Mouse (Mus musculus) mesoderm, embryonic 11.5 days (tissue): ENCODE data around the gene Sbk3.
"Not testable (repeated sequence)": the region's sequence is repeated elsewhere in the genome, so short reads cannot be mapped to it uniquely, and the experiment has no call there.

Source experiments
- DNase-seq: peaks from one replicate; pipeline ENCODE4 v3.0.0-alpha.2; 2012; ENCODE audit warnings: low read depth, low spot score

Gene Sbk3

DNA sequence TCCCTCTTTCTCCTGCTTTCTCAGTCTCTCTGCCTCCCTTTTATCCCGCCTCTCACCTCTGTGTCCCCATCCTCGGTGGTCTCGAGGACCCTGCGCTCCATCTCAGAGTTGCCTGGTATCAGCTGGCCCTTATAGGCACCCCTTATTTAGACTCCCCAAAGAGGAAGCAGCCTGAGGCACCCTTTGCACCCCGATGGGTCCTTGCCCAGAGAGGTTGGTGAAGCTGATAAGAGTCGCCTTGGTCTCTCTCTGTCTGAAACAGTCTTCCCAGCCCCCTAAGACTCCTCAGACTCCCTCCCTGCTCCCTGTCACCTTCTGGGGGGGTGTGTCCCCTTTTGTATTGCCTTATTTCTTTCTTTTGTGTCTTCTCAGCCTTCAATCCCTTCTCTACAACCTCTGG is at the start of gene Sbk3:
TSS of gene Sbk3 (minus strand) at position 101 of the 400 bp plus-strand sequence.
- no peak for DNase-seq

- DNase-seq: peak; percentile 15
These were observed 49.7 kb upstream of the Sbk3 start for GRCm38 (mm10) chr7:5020685-5021084.

- peak; percentile 99 for DNase-seq
These were observed 49.2 kb upstream of the Sbk3 start, which contains the start of the genes Zfp865 and Ccdc106 for GRCm38 (mm10) chr7:5020000-5020681. Zfp865 (plus strand) TSS chr7:5020376. Ccdc106 (plus strand) TSS chr7:5020553.

GRCm38 (mm10) chr7:5019576-5019975 is 48.6 kb upstream of the Sbk3 start:
- not testable (repeated sequence) for DNase-seq

- DNase-seq: no peak
These were observed 47.0 kb upstream of the Sbk3 start for GRCm38 (mm10) chr7:5017931-5018330.

DNA sequence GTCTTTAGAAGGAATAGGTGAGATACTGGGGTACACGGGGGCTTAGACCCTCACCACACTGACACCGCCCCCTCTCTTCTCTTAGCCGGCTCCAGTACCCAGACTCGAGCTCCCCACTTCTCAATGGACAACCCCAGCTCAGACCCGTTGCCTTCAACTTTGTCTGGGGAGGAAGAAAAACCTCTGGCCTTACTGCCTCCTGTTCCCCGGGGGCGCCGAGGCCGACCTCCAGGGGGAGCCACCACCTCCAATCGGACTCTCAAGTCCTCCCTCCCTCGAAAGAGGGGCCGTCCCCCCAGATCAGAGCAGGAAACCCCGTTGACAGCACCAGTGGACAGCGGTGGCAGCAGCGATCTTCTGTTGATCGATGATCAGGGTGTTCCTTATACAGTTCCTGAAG is 46.4 kb upstream of the Sbk3 start:
- no peak for DNase-seq

DNA sequence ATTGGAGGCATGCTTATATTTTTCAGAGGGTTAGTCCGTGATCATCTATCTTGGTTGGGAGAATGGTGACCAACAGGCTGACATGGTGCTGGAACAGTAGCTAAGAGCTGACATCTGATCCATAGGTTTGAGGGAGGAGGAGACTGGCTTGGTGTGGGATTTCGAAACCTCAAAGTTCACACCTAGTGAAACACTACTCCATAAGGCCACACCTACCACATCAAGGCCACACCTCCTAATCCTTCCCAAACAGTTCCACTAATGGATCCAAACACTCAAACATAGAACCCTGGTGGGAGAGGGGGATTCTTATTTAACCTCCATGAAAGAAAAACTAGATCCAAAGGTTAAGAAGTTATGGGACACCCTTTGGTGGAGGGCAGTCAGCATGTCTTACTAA is 46.0 kb upstream of the Sbk3 start:
- no peak for DNase-seq

GRCm38 (mm10) chr7:5016057-5016456 is 45.1 kb upstream of the Sbk3 start:
- DNase-seq: no peak

DNA sequence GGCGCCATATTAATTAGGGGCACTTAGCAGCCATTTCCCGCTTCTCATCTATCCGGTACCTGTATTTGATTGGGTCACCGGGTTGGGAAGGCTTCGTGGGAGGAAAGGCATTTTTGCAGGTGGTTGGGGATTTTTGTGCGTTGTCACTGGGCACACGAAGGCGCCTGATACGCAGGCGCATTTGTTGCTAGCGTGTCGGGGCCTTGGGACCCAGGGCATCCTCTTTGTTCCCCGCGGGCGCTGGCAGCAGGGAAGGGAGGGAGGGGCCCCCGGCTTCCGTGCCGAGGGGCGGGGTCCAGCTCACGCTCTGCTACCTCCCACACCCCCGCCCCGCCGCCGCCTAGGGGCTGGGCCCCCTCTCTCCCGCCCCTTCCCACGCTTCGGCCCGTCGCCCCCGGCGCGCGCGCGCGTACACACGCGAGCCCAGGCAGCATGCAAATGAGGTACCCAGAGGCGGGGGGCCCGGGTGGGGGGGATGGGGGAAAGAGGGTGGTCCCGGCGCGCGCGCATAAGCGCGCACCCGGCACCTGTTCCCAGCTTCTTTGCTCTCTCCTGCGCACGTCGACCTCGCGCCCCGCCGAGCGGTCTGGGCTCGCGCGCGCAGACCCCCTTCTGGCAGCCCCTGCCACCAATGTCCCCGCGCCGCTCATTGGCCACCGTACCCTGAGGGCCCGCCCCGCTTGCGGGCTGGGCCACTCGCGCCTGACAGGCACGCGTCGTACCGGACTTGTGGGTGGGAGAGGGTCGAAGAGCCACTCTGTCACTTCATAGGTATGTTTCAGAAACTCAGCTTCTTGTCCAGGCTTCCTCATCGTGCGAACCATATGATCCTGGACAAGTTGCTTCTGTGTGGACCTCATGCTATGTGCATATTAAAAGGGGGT is 44.4 kb upstream of the Sbk3 start, which contains the start of gene Gm44973:
TSS of gene Gm44973 (plus strand) at position 379 of the 884 bp plus-strand sequence.
- DNase-seq: peak; percentile 94

DNA sequence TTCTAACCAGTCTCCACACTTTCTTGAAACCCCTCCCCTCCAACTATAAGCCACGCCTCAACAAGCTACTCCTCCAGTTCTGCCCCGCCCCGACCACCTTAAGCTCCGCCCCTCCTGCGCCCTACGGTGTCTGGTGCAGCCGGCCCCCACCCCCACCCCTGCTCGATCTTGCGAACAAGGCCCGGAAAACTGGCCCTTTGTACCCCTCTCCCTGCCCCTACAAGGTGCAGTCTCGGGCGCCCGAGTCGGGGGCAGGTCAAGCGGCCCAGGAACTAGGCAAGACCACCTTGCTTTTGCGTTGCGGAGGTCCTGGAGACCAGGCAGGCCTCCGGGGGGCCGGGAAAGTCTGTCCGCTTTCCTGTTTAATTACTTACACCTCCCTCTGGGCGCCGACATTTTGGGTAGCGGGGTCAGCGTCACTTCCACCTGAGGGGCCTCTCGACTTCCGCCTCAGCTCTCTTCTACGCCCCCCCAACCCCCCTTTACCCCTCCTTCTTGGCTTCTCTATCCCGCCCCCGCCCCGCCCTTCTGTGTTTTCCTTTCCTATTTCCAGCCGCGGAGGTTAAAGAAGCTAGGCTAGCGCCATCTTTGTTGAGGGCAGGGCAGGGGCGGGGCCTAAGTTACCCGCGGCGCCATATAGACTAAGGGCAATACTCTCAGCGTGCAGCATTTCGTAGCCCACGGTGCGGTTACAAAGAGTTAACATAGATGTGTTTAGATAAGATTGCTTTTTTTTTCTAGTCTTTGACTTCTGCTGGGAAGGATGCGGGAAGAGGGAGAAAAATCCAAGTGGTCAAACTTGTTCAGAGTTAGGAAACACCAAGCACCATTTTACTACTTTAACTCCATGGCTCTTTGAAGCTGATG is 43.5 kb upstream of the Sbk3 start, which contains the start of the genes Zfp524 and Fiz1:
TSS of gene Zfp524 (plus strand) at position 165 of the 867 bp plus-strand sequence.
TSS of gene Fiz1 (minus strand) at position 447 of the 867 bp plus-strand sequence.
- peak; percentile 98 for DNase-seq

DNA sequence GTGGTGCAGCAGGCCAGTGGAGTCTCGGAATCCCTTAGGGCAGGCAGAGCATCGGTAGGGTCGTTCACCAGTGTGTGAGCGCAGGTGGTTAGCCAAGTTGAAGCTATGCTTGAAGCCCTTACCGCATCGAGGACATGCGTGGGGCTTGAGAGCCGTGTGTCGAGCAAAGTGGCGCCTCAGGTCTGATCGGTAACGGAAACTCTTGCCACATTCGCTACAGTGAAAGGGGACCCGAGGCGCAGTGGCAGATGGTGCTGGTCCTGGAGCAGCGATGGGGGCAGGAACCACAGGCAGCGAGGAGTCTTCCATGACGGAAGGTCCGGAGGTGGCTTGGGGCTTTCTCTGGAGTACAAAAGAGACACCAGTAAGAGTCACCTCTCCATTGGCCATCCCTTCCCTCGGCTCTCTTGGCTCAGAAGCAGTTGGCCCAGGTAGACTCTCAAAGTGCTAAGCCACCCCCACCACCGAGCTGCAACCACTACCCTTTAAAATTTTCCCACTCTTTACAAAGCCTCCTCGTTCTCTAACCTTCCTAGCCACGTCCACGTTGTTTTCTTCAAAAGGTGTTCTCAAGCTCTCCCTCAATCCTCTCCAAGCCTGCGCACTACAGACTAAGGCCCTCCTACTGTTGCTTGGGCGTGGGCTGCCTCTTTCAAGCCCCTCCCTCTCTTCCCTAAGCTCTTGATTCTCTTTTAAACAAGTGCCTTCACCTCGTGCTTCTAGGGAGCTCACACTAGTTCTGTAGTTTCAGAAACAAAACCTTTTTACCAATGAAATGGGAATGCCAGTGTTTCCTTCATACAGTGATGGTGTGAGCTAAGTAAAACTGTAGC is 41.9 kb upstream of the Sbk3 start:
- DNase-seq: no peak

- no peak for DNase-seq
These were observed 37.3 kb upstream of the Sbk3 start for GRCm38 (mm10) chr7:5008229-5008628.

GRCm38 (mm10) chr7:5002876-5003275 is 31.9 kb upstream of the Sbk3 start:
- not testable (repeated sequence) for DNase-seq

DNA sequence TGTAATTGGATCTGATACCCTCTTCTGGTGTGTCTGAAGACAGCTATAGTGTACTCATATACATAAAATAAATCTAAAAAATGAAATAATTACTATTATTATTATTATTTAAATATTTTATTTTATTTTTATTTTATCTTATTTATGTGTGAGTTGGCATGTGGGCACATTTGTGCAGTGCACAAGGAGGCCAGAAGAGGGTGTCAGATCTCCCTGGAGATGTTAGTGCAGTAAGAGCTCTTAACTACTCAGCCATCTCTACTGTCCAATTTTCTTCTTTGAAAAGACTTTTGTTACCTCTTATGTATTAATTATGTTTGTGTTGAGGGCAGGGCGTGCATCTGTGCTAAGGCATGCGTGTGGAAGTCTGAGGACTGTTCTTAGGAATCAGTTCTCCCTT is 28.9 kb upstream of the Sbk3 start:
- no peak for DNase-seq

- DNase-seq: no peak
These were observed 26.0 kb upstream of the Sbk3 start for GRCm38 (mm10) chr7:4996934-4997333.

DNA sequence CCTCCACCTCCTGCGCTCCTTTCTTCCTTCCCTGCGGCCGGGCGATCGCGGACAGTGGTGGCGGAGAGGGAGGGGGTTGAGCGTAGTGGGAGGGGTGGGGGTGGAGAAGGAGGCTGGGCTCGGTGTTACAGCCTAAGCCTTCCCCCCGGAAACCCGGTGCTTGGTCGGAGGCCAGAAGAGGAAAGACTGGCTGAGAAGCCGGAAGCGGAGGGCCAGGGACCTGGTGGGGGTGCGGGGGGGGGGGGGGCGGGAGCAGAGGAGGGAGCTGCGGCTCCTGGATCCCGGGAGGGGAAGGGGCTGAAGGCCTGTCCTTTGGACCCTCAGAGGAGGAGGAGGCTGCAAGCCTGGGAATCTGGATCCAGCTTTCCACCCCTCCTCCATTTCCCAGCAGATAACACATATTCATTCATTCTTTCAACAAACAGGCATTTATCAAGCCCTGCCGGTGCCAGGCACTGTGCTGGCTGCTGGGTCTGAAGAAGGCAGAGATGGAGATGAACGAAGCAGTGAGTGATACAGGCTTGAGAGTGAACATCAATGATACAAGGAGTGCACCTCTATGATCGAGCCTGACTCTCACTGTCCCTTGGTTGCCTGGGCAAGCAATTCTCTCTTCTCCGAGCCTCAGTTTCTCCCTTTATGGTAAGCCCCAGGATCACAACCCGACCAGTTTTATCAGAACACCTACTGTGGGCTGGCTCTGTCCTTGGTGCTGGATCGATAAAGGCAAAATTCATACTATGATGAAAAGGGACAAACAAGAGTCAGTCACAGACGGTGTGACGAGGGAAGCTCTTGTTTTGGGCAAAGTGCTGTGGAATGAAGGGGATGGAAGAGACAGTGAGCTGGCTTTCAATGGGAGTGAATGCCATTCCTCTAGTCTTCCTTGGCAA is 25.3 kb upstream of the Sbk3 start, which contains the start of gene Zfp579:
TSS of gene Zfp579 (minus strand) at position 156 of the 893 bp plus-strand sequence.
- peak; percentile 95 for DNase-seq

- peak; percentile 7 for DNase-seq
These were observed 24.5 kb upstream of the Sbk3 start for GRCm38 (mm10) chr7:4995268-4996002.

DNA sequence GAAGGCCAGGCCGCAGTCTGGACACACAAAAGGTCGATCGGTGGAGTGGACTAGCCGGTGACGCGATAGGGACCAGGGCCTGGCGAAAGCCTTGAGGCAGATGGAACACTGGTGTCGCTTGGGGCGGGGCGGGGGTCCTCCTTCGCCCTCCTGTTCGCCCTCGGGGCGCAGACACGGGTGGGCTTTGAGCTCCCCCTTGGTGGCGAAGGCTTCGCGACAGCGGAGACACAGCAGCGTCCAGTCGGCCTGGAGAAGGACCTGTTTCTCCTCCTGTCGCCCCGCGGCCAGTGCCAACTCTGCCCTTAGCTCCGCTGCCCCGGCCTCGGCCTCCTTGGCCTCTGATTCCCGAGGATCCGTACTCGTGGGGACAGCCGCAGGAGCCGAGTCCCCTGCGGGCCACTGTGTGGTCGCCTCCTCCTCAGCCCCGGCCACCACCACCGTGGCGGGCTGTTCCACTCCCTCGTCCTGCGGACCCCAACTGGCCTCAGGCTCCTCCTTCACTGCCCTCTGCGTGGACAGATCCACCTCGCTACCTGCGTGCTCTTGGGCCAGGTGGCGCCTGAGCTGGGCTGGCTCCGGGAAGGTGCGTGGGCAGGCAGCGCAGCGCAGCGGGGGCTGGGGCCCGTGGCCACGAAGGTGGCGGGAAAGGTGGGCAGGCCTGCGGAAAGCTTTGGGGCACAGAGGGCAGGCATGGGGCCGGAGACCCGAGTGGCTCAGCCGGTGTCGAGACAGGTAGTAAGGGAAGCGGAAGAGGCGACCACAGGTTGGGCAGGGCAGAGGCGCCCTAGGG is 23.2 kb upstream of the Sbk3 start:
- no peak for DNase-seq
